Mouse (Mus musculus) kidney, embryonic 16.5 days (tissue): ENCODE measurements around the gene Xpa. TPM values are rescaled to one million over a fixed set of nuclear protein-coding genes. Genes with fewer than 3 reads are reported as not detected.

Source experiments
- ATAC-seq: fragments of 200-750 bp; cut with Nextera tagmentation; 2 replicates; pipeline ENCODE4 v1.8.0; 2017; ENCODE audit warnings: moderate TSS enrichment; ENCODE audit not compliant: low FRiP score, low TSS enrichment
- H3K27ac ChIP-seq: fragments of 300-500 bp; sonication (generic); 2 replicates; pipeline ENCODE4 v1.5.1; 2014; ENCODE audit warnings: low read length
- H3K27me3 ChIP-seq: fragments of 300-500 bp; sonication (generic); 2 replicates; pipeline ENCODE4 v1.6.1; 2014; ENCODE audit warnings: low read length, control low read depth, mixed read lengths; ENCODE audit not compliant: insufficient read depth
- H3K36me3 ChIP-seq: fragments of 300-500 bp; sonication (generic); 2 replicates; pipeline ENCODE4 v1.6.1; 2014; ENCODE audit warnings: low read length, control low read depth, mixed read lengths; ENCODE audit not compliant: insufficient read depth
- H3K4me1 ChIP-seq: fragments of 300-500 bp; sonication (generic); 2 replicates; pipeline ENCODE4 v1.6.1; 2014; ENCODE audit warnings: low read length, control low read depth, mixed read lengths; ENCODE audit not compliant: insufficient read depth
- H3K4me2 ChIP-seq: fragments of 300-500 bp; sonication (generic); replicated peaks from 2 replicates; pipeline ENCODE4 v1.6.1; 2014; ENCODE audit warnings: low read depth, low read length
- H3K4me3 ChIP-seq: fragments of 300-500 bp; sonication (generic); 2 replicates; pipeline ENCODE4 v1.5.1; 2014; ENCODE audit warnings: mild to moderate bottlenecking, low read length
- H3K9ac ChIP-seq: fragments of 300-500 bp; sonication (generic); replicated peaks from 2 replicates; pipeline ENCODE4 v1.6.1; 2014; ENCODE audit warnings: low read length
- H3K9me3 ChIP-seq: fragments of 300-500 bp; sonication (generic); 2 replicates; pipeline ENCODE4 v1.6.1; 2016; ENCODE audit warnings: low read length, control low read depth
- WGBS: fragments of 180-500 bp; shearing (Covaris S2); extraction: QIAGEN DNeasy Blood & Tissue Kit; methylation state at CpG from one replicate; pipeline ENCODE4 v1.1.7; 2014; 5-methylcytosine and 5-hydroxymethylcytosine counted together
- polyA plus RNA-seq: library from polyadenylated mRNA; unstranded; fragments of >200 nt; fragmentation: Nextera tagmentation; extraction: Ambion mirVana; gene quantifications from 2 replicates; pipeline ENCODE4 v1.2.1, GENCODE M21; 2015

Xpa gene
- polyA plus RNA-seq, 1 experiment from 2014 or later, result 20.7 TPM

DNA sequence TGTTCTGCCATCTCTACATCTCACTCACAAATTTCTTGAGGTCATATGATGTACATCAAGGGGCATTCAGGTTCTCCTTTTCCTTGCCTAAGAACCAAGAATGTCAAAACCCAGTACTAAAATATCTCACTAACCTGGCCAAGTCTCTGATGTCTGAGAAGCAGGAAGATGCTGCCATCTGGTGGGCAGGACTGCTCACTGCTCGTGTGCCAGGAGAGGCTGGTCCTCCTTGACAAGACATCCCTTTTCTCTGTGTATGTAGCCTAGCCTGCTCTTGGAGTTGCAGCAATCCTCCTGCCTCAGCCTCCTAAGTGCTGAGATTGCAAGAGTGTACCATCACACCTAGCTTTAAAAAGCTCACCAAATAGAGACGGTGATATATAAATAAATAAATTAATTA lies 69.6 kb downstream of the Xpa start:
- 38% methylated on average over 2 of the region's 2 CpGs for WGBS
- peaks cover 68% of the 10 kb centered on the region for H3K36me3 ChIP-seq
- no peaks in the 10 kb centered on the region for H3K9me3 ChIP-seq
- H3K9ac ChIP-seq, result no peak overlapping the region
- no peak overlapping the region for H3K4me3 ChIP-seq
- no peak overlapping the region for H3K27ac ChIP-seq
- H3K27me3 ChIP-seq, result no peaks in the 10 kb centered on the region
- ATAC-seq, result no peak
- H3K4me2 ChIP-seq, result no peak overlapping the region
- H3K4me1 ChIP-seq, result peaks cover 22% of the 10 kb centered on the region

DNA sequence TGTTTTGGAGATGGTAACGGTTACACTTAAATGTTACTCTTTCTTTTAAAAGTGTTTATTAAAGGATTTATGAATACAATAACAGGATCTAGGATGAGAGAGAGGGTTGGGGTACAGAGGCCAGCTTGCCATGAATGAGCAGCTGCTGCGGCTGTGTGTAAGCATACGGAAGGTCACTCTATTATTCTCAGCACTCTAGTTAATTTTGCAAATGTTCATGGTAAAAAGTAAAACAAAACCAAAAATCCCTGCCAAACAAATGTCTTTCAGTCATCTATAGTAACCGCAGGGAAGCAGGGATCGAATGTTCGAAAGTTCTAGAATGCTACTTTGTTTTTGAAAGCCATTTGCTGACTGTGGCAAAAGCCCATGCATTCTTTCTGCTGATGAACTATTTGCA lies 72.8 kb downstream of the Xpa start:
- Histone ChIP-seq H3K36me3 (peaks cover 70% of the 10 kb centered on the region), H3K9ac (no peak overlapping the region), H3K27ac (no peak overlapping the region), H3K4me1 (peaks cover 8% of the 10 kb centered on the region), H3K9me3 (no peaks in the 10 kb centered on the region), H3K4me3 (no peak overlapping the region), H3K27me3 (no peaks in the 10 kb centered on the region), H3K4me2 (no peak overlapping the region)
- WGBS, result 88% methylated on average over 6 of the region's 6 CpGs
- ATAC-seq, result no peak

DNA sequence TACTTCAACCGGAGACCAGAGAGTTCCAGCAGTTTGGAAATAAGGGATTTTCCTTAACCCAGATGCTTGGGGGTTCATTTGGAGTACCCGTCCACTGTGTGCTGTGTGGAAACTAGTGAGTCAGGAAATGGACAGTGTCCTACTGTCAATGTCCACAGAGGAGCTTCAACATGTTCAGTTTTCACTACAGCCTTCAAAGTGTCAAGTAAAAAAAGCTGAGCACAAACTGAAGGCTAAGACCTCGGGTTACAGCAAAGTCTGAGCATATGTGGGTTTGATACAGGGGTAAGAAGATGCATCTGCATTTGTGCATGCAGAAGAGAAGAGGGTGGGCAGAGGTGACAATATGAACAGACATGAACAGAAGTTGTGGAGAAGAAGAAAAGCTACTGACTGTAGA lies 75.3 kb downstream of the Xpa start:
- Histone ChIP-seq H3K4me1 (no peaks in the 10 kb centered on the region), H3K27ac (no peak overlapping the region), H3K4me3 (no peak overlapping the region), H3K9ac (no peak overlapping the region), H3K4me2 (no peak overlapping the region), H3K27me3 (no peaks in the 10 kb centered on the region), H3K9me3 (no peaks in the 10 kb centered on the region), H3K36me3 (peaks cover 84% of the 10 kb centered on the region)
- no peak for ATAC-seq
- WGBS, result 77% methylated on average over 3 of the region's 3 CpGs

DNA sequence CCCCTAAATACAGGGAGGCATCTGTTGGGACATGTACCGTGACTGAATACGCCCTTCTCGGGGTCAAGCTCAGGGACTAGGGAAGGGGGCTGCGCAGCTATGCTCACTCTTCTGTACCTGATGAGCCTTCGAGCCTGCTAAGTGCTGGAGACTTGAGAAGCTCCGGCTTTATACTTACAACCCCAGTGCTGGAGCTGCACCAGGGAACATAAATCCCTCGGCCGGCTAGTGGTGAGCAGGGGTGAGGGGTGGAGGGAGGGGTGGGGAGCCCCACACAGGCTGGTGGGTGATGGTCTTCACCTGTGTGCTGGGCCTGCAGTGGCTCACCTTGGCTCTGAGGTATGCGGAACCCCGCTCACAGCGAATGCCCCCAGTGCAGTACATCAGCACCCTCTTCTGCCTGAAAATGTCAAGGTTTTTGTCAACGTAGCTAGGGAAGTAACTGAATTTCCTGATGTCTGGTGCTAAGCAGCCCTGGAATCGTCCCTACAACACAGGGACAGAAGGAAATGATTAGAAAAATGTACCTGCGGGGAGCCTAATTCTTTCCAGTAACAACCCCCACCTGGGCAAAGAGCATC lies 76.5 kb downstream of the Xpa start:
- 74% methylated on average over 14 of the region's 14 CpGs for WGBS
- H3K9ac ChIP-seq, result no peak overlapping the region
- ATAC-seq, result peak; percentile 57; the same call in 1 of the 2 replicates

DNA sequence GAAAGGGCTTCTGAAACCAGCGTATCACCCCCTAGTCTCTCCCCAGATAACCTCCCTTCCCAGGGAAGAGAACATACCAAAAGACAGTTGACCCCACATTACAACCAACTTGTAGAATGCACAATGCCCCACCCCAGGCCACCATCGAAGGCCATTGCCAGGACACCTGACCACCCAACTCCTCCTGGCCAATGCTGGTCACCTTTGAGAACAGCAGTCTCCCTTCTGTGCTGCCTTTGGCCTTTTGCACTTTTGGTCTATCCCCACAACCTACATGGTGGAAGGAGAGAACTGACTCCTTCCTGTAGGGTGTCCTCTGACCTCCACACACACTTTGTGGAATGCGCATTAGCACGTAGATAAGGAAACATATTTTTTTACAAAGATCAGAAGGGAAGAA lies 78.6 kb downstream of the Xpa start:
- Histone ChIP-seq H3K4me3 (no peak overlapping the region), H3K27ac (no peak overlapping the region), H3K4me2 (no peak overlapping the region), H3K27me3 (no peaks in the 10 kb centered on the region), H3K36me3 (peaks cover 78% of the 10 kb centered on the region), H3K9me3 (no peaks in the 10 kb centered on the region), H3K9ac (no peak overlapping the region), H3K4me1 (no peaks in the 10 kb centered on the region)
- WGBS, result 96% methylated on average over 4 of the region's 4 CpGs
- no peak for ATAC-seq

More for the DNA sequence above, 76.5 kb downstream of the Xpa start:
- H3K4me2 ChIP-seq, result no peak overlapping the region
- peaks cover 79% of the 10 kb centered on the region for H3K36me3 ChIP-seq
- H3K4me1 ChIP-seq, result no peaks in the 10 kb centered on the region
- H3K27ac ChIP-seq, result no peak overlapping the region
- H3K27me3 ChIP-seq, result no peaks in the 10 kb centered on the region
- no peak overlapping the region for H3K4me3 ChIP-seq
- H3K9me3 ChIP-seq, result no peaks in the 10 kb centered on the region

DNA sequence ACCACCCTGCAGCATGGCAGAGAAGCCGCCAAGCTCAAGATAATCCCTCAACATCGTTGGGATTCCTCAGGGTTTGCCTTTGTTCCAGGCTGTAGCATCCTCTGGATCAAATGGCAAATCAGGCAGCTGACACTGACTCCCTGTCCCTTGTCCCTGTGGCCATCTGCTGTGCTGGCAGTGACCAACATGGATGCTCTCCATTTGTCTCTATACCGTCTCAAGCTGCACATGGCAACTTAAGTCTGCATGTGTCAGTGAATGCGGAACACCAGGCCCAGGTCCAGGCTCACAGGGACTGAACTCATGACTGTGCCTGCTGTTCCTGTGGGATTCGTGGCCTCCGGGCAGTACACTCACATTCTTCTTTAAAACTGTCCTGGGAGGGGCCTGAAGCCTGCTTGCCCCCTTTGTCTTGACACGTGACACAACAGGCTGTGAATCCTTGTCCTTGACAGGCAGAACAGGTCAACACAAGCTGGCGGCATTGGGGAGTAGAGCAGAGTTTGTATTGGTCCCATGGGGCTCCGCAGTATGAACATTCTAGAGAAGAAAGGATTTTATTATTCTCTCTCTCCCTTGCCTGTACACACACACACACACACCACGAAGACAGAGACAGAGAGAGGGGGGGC lies 79.5 kb downstream of the Xpa start:
- H3K27me3 ChIP-seq, result no peaks in the 10 kb centered on the region
- peaks cover 70% of the 10 kb centered on the region for H3K36me3 ChIP-seq
- H3K9ac ChIP-seq, result no peak overlapping the region
- 75% methylated on average over 10 of the region's 10 CpGs for WGBS
- ATAC-seq, result no peak
- no peaks in the 10 kb centered on the region for H3K4me1 ChIP-seq
- no peak overlapping the region for H3K4me2 ChIP-seq
- no peak overlapping the region for H3K27ac ChIP-seq
- no peaks in the 10 kb centered on the region for H3K9me3 ChIP-seq
- H3K4me3 ChIP-seq, result no peak overlapping the region

DNA sequence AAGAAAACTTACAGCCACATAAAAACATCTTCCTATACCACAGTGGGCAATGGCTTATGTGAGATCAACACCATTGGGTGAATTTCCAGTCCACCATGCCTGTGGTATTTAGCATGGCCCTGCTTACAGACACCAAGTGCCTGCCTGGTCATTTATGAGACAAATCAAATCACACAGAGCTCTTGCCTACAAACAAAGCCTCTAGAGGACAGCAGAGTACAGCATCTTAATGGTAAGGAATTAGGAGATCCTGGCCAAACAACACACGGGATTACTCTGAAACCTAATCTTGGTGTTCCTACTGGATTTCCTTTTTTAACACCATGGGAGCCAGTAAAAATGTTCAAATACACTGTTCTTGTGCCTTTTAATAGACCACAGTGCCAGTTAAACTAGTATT lies 80.8 kb downstream of the Xpa start:
- Histone ChIP-seq H3K36me3 (peaks cover 67% of the 10 kb centered on the region), H3K9me3 (no peaks in the 10 kb centered on the region), H3K4me2 (no peak overlapping the region), H3K27ac (no peak overlapping the region), H3K27me3 (no peaks in the 10 kb centered on the region), H3K4me3 (no peak overlapping the region), H3K4me1 (no peaks in the 10 kb centered on the region), H3K9ac (no peak overlapping the region)
- WGBS, result 59% methylated on average over 1 of the region's 1 CpGs
- ATAC-seq, result no peak

DNA sequence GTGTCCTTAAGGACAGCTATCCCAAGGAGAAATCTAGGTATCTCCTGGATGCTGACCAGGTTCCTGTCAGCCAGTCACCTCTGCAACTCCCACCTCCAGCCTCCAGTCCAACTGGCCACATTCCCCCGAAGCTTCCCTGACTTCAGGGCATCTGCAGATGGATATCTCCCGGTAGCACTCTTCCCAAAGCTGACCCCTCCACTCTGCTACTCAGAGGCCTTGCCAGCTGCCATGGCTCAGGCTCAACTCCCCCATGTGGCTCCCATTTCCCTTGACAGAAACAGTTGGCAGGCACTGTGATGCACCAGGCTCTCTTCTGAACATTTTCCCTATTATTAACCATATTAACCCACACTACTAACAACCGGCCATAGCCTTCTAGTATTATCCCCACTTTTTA lies 84.8 kb downstream of the Xpa start:
- 38% methylated on average over 3 of the region's 3 CpGs for WGBS
- Histone ChIP-seq H3K9me3 (no peaks in the 10 kb centered on the region), H3K4me2 (no peak overlapping the region), H3K27me3 (no peaks in the 10 kb centered on the region), H3K36me3 (peaks cover 28% of the 10 kb centered on the region), H3K27ac (no peak overlapping the region), H3K9ac (no peak overlapping the region), H3K4me1 (no peaks in the 10 kb centered on the region), H3K4me3 (no peak overlapping the region)
- no peak for ATAC-seq

DNA sequence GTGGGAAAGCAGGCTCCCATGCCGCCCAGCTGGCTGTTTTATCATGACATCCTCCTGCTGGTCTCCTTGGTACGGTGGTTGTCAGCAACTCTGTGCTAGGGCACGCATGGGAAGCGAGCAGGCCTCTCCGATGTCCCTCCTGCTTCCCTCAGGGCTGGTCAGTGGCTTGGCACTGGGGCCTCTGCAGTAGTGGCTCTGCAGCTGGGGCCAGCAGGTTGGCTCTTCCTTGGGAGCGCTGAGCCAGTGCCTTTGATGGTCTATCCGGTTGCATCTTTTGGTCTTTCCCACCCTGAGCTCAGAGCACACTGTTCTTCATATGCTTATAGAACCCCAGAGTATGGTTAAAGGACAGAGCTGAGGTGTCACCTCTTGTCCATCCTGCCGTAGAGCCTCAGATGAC lies 86.0 kb downstream of the Xpa start:
- no peak overlapping the region for H3K4me3 ChIP-seq
- WGBS, result 71% methylated on average over 8 of the region's 8 CpGs
- no peaks in the 10 kb centered on the region for H3K9me3 ChIP-seq
- no peak overlapping the region for H3K4me2 ChIP-seq
- H3K27me3 ChIP-seq, result no peaks in the 10 kb centered on the region
- no peak overlapping the region for H3K9ac ChIP-seq
- no peak for ATAC-seq
- no peak overlapping the region for H3K27ac ChIP-seq
- no peaks in the 10 kb centered on the region for H3K4me1 ChIP-seq
- peaks cover 16% of the 10 kb centered on the region; the same call in 1 of the 2 replicates for H3K36me3 ChIP-seq
